Mouse (Mus musculus) ES-CJ7 (cell line): ENCODE measurements at regions not wholly inside any gene's neighbourhood (a gene's known extent, or its start where the extent isn't known, plus 50 kb on each side); places are given as distances from the start of the nearest gene placed in this dataset.
A peak's percentile ranks its signal among the peaks of the same experiment; 100 is the strongest.

ENCODE experiments used
- DNase-seq: peaks from one replicate; pipeline ENCODE4 v3.0.0; 2011; ENCODE audit warnings: low read depth, low spot score

DNA sequence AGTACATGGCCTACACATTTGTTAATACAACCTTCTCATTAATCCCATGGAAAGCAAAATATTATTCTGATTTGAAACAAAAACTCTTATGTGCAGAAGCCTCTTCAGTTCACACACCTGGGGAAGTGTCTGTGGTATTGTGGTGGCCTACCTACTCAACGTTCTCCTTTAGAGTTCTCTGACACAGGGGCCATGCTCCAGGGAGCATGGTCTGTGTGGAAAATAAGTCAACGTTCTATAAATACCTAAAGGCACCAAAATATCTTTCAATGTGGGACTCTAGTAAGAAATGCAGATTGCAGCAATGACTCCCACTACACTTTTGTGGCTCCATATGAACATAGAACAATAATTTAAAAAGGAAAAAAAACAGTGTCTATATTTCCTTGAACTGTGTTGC is 489.0 kb upstream of the A1bg start:
- DNase-seq = no peak

DNA sequence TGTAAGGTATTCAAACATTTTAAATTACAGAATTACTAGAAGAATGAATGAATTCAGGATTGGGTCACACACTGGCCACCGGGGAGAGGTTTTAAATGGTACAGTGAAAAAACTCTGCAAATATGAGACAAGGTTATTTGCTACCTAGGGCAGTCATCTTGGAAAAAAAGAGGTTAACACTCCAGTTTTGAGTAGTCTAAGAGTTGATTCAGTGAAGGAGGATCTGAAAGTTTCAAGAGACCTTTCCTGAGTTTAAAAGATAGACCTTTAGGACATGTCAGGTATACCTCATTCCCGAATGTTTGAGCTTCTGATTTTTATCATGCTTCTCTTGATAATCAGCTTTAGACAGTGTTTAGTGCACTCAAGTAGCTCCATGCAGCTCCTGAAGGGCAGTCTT is 488.0 kb upstream of the A1bg start:
- no peak for DNase-seq

DNA sequence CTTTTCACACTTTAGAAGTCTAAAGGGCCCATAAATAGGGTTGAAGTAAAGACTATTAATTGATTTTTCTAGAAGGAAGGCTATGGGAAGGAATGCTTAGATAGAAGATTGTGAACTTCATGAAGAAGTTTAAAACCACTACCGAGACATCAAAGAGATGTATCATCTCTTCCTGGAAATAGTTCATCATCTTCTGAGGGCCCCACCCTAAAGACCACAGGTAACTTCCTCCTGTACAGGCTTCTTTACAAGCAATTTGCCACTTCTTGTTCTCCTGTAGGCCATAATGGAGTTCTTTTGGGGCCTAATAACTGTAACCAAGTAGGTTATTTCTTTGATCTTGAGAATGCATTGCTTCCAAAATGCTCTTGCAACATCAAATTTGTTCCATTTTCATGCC is 485.8 kb upstream of the A1bg start:
- no peak for DNase-seq

DNA sequence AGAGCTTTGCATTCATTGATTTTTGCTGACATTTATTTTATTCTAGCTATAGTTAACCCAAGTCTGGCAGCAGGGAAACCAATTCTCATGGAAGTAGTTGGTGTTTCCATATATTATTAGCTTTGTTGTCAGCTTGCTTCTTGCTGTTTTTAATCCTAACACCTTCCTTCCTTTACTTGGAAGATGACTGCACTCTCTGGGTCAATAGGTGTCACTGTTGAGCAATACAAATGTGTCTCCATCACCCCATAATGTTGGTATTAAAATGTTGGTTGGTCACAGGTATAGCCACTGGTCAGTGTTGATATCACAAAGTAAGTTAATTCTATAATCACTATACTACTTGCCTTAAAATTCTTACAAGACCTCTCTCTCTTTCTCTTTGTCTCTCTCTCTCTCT is 477.9 kb upstream of the A1bg start:
- DNase-seq = peak; percentile 24

GRCm38 (mm10) chr15:61399971-61400370 is 477.2 kb upstream of the A1bg start:
- no peak for DNase-seq

DNA sequence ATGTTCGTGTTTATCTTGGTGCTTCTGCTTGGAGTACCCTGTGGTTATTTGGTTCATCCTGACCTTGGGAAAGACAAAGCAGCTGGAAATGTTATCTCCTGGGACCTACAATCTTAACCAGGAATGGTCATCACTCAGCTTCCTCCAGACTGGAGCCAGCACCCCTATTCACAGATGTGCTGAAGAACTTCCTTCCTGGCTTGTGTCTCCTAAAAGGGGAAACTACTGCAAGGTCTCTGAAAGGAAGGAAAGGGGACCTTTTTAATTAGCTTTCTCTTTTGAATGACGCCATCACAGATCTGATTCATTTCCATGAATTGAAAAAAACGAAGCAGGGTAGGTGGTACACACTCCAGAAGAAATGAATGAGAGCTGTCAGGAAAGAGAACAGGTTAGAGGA is 476.0 kb upstream of the A1bg start:
- DNase-seq = no peak

- DNase-seq = no peak
Measured at GRCm38 (mm10) chr15:61397061-61397460, 474.2 kb upstream of the A1bg start.

DNA sequence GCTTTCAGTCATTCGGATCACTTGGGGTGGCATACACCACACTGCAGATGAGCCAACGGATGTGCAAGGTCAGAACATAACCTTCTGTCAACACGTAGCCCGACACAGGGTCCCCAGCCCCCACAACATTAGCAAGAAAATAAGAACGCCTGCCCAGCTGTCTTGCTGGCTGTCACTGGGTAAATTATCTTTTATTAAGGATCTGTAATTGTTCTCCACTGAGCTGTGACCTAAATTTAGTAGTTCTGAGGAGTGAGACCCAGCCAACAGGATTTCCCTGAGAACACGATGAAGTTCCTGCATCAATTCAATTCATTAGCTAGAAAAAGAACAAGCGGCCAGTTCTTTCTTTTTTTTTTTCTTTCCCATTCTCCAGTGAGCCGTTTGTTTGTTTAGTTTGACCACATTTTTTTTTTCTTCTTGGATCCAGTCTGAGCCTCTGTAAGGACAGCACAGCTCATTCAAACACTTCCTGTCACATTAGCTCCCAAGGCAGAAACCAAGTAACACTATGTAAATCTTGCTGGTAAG is 472.5 kb upstream of the A1bg start:
- DNase-seq = no peak

GRCm38 (mm10) chr15:61380666-61381065 is 457.9 kb upstream of the A1bg start:
- no peak for DNase-seq

DNA sequence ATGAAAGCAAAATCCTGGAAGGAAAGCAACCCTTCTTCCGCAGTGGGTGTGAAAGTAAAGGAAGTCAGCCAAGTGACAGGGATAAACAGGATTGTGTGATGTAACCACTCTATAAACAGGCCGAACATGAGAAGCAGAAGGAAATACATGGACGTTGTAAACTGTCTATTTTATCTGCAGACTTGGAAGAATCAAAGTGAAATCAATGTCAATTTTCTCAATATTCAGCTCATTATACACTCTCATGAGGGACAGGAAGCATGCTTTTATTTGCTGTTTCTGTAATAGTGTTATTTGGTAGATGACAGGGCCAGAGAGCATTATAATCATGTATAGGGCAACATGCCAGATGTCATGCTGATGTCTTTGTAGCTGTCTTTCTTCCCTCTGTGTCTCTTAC is 443.5 kb upstream of the A1bg start:
- DNase-seq = no peak

DNA sequence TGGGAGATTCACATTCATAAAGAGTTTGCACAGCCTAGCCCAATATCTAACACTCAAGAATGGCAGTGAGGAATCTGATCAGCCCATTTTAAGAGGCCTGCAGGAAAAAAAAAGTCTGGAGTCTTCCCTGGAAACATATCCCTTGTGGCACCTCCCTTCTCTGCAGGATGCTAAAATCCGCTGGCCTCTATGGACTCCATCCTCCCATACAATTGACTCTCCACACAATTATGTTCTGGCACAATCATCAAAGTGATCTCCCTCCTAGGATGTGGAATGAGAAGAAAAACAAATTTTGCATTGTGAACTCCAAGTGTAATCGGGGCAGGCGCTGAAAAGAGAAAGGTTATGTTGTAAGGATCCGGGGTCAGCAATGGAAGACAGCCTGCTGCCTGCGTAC is 442.7 kb upstream of the A1bg start:
- DNase-seq = no peak

GRCm38 (mm10) chr15:61364461-61364860 is 441.6 kb upstream of the A1bg start:
- no peak for DNase-seq

DNA sequence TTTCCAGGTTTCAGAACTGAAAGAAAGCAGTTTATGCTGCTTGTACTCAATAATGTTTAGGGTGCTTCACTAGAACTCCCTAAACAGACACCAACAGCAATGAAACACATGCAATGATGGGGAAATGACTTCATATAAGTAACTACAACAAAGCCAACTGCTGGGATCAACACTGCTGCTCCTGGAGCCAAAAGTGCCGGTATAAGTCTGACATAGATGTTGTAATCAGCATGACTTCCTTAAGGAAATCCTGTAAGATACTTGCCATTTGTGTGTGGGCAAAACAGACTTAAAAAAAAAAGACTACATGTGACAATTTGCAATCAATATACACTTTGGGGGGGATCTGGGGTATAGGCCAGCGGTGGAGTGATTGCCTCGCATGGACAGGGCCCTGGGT is 438.4 kb upstream of the A1bg start:
- no peak for DNase-seq

DNA sequence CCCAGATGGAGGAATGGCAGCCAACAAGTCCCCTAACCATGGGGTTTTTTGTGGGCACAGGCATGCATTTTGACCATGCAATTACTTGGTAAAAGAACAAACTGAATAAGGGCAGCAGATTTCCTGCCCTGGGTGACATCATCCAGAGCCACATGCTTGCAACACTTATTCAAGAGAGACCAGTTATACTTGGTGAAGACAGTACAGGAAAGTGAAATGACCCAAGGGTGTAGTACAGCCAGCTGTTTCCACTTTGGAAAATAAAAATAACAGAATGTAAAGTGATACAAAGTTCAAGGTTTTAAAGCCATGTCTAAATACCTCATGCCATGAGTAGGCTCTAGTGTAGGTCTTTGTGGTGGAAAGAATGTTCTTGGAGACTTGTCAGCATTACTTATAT is 432.5 kb upstream of the A1bg start:
- DNase-seq = no peak

DNA sequence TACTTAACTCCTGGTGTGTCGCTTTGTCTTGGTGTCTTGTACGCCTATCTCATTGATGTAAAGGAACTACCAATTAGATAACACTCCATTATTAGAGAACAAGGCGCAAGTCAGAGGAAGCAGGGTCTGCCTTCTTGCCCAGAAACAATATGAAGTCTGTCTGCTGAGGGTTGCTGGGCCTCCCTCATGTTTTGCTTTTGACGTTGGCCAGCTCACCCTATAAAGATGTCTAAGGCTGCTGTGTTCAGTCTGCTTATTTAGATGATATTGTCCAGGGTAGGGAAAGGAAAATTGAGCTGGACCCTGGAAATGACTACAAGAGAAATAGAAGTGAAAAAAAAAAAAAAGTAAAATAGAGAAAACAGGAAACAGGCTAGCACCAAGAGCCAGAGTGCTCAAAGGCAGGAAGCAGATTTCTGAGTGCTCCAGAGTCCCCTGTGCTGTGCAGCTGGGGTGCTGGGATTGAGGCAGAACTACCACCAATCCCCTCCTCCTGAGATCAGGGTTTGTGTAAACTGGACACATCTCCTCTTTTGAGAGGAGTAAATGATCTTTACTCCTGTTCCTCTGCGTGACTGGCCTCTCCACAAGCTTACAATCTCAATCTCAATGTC is 429.0 kb upstream of the A1bg start:
- no peak for DNase-seq

GRCm38 (mm10) chr15:61345101-61345500 is 422.3 kb upstream of the A1bg start:
- DNase-seq = no peak

GRCm38 (mm10) chr15:61342618-61343017 is 419.8 kb upstream of the A1bg start:
- no peak for DNase-seq

- DNase-seq = no peak
Measured at GRCm38 (mm10) chr15:61327925-61328324, 405.1 kb upstream of the A1bg start.

DNA sequence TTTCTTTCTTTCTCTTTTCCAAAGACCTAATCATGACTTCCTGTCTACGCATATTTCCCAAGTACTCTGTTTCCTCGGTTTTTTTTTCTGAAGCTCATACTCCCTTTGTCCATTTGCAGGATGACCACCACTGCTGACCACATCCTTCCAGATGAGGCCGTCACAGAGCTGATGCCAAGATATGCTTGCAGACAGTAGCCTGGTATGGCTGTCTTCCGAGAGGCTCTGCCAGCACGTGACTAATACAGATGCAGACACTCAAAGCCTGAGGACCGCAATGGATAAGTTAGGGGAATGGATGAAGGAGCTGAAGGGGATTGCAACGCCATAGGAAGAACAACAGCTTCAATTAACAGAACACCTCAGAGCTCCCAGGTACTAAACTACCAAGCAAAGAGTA is 399.4 kb upstream of the A1bg start:
- DNase-seq = no peak

DNA sequence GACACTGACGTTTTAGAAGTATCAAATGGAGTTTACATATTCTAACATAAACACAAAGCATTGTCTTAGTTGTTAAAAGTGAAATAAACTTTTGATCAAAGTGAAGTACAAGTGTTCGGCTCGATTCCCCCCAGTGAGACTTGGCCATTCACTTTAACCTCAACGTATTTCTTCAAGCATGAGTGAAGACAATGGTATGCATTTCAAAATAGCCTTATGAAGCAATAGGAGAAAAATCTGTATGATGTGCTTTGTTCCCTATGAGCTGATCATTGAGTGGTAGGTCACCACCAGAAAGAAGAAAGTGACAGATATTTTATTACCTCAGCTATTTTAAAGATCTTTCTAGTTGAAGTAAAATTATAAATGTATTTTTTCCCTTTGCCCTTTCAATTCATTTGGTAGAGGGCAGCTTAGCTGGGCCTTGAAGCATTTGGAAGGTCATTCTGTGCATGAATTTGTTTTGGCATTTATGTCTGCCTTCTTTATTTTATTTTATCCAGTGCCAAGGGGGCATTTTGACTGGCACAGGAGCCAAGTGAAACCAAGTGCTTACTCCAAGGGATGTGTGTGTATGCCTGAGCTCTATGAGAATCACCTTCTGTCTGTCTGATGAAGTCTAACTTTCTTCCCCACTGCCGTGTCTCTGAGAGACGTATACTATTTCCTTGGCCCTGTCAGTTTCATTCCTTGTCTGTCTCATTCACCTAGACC is 386.8 kb upstream of the A1bg start:
- DNase-seq = no peak

GRCm38 (mm10) chr15:61308936-61309335 is 386.1 kb upstream of the A1bg start:
- no peak for DNase-seq

- DNase-seq = no peak
Measured at GRCm38 (mm10) chr15:61304546-61304945, 381.7 kb upstream of the A1bg start.

- no peak for DNase-seq
Measured at GRCm38 (mm10) chr15:61299796-61300195, 377.0 kb upstream of the A1bg start.
